Mouse (Mus musculus) embryonic fibroblast, embryonic 13.5 days (primary cell): Measurements from ENCODE around the gene Rpl37a.

Experiments
- CTCF ChIP-seq: IDR thresholded peaks from 2 replicates; pipeline ENCODE4 v1.5.1; 2011; ENCODE audit warnings: mild to moderate bottlenecking, control low read depth, low read length, moderate library complexity, borderline replicate concordance; ENCODE audit not compliant: insufficient read depth
- POLR2A ChIP-seq: IDR thresholded peaks from 2 replicates; pipeline ENCODE4 v1.6.1; 2011; ENCODE audit warnings: low read depth, mild to moderate bottlenecking, control low read depth, low read length, moderate library complexity

- TF ChIP-seq POLR2A, result no peak
- TF ChIP-seq CTCF, result no peak
These were observed 25.5 kb downstream of the Rpl37a start for GRCm38 (mm10) chr1:72736397-72737125.
